Mouse (Mus musculus) colon, adult 2 months (tissue): ENCODE data around the gene Gm14295. TPM values are rescaled to one million over a fixed set of nuclear protein-coding genes. Genes with fewer than 3 reads are reported as not detected.

Source experiments
- polyA plus RNA-seq: library from polyadenylated mRNA; depleted of rRNA; stranded (reverse); fragments of >200 nt; gene quantifications from 2 replicates; pipeline ENCODE4 v1.2.3, GENCODE M21; 2012; rRNA removed

Gene Gm14295
- polyA plus RNA-seq = 0.49 and 0.66 TPM in 2 replicates

GRCm38 (mm10) chr2:176798312-176798711 is at the start of gene Gm14295:
TSS of gene Gm14295 (plus strand) at chr2:176798612.

GRCm38 (mm10) chr2:176830840-176831239 is 32.4 kb downstream of the Gm14295 start, which contains the start of gene Gm14408:
TSS of gene Gm14408 (plus strand) at chr2:176831140.

Other genes starting within 250 kb of the Gm14295 start
- 2.0 TPM in 1 of 2 replicates, not detected in the other for gene Gm14308, start 162.3 kb upstream of the Gm14295 start, polyA plus RNA-seq
- 0.30 and 0.67 TPM in 2 replicates for gene Zfp973, start 128.1 kb upstream of the Gm14295 start, polyA plus RNA-seq
- 0.65 and 0.76 TPM in 2 replicates for gene Gm14305, start 90.3 kb upstream of the Gm14295 start, polyA plus RNA-seq
- gene Gm14408, start 32.5 kb downstream of the Gm14295 start, polyA plus RNA-seq = not detected in 2 replicates
- 0.40 and 0.71 TPM in 2 replicates for gene Gm14296, start 129.2 kb downstream of the Gm14295 start, polyA plus RNA-seq
- gene Gm14419, start 202.3 kb downstream of the Gm14295 start, polyA plus RNA-seq = 0.23 TPM in 1 of 2 replicates, not detected in the other